19 mouse cellular contexts compared by ENCODE assay signal in the genomic region with DNA sequence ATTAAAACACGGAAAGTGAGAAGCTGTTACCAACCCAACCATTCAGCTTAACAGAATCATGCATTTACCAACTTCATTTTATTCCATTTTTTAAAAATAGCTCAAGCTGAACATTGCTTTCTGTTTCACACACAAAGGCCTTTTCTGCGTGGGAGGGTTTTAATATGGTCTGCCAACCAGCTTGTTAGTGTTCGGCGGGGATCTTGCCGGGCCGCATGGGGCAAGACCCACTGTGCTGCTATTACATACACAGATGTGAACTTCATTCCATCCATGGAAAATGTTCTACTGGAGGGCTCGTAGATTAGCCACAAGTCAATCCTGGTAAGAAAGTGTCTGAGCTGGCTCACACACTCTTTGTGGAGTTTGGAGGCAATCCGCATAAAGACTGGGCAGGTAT.
DNase-seq lines count a peak whose midpoint lies in the region; ATAC-seq lines count a peak whose summit lies in the region.
"Had no signal": no experiment of that assay in that cellular context is flagged by ENCODE, and none has a peak within 500 bp of the region (broad histone marks: within the 10 kb centered on the region; RNA-seq: fewer than 3 reads in every experiment).

No protein-coding gene starts in this region.

- H3K4me1 ChIP-seq in embryonic facial prominence, embryonic 12.5 days = no peaks in the 10 kb centered on the region
- H3K4me1 ChIP-seq in embryonic facial prominence, embryonic 10.5 days = peaks cover 8% of the 10 kb centered on the region; the same call in 1 of the 2 replicates
- no peaks in the 10 kb centered on the region for H3K4me1 ChIP-seq in heart, embryonic 12.5 days (replicated peaks)
- 0 out of 2 replicates have a peak, but pooled peaks cover 5% of the 10 kb centered on the region for H3K4me1 ChIP-seq in embryonic facial prominence, embryonic 14.5 days (ENCODE audit: control insufficient read depth, insufficient read depth, low read length)
- H3K4me1 ChIP-seq: forebrain, embryonic 15.5 days; heart, embryonic 10.5 days; heart, embryonic 15.5 days; hindbrain, embryonic 13.5 days had no signal

- no peak for DNase-seq in embryonic facial prominence, embryonic 10.5 days (ENCODE audit: low spot score)
- DNase-seq in heart, adult 11 months = peak; percentile 77
- no peak for DNase-seq in embryonic facial prominence, embryonic 14.5 days (ENCODE audit: low spot score)
- DNase-seq in telencephalon, adult 2 months (ENCODE audit: low read depth, low spot score) = peak; percentile 2
- DNase-seq: adrenal gland, postnatal 25 days; B cell, adult 2 months; cerebellum, adult 2 months; cerebellum, postnatal 10 days; gastrocnemius, postnatal 36 days had no signal

- no peaks in the 10 kb centered on the region for H3K27me3 ChIP-seq in embryonic facial prominence, embryonic 12.5 days
- H3K27me3 ChIP-seq in embryonic facial prominence, embryonic 10.5 days (replicated peaks; ENCODE audit: low read depth, poor library complexity, severe bottlenecking) = no peaks in the 10 kb centered on the region
- H3K27me3 ChIP-seq in heart, embryonic 12.5 days (replicated peaks) = no peaks in the 10 kb centered on the region
- H3K27me3 ChIP-seq in embryonic facial prominence, embryonic 14.5 days (replicated peaks; ENCODE audit: control insufficient read depth, insufficient read depth, low read length) = no peaks in the 10 kb centered on the region
- H3K27me3 ChIP-seq: forebrain, embryonic 15.5 days; heart, embryonic 15.5 days; hindbrain, embryonic 13.5 days had no signal

- WGBS in embryonic facial prominence, embryonic 12.5 days = 86% methylated on average over 8 of the region's 8 CpGs
- WGBS in embryonic facial prominence, embryonic 10.5 days = 90% methylated on average over 8 of the region's 8 CpGs
- 84% methylated on average over 8 of the region's 8 CpGs for WGBS in heart, embryonic 12.5 days
- WGBS in embryonic facial prominence, embryonic 14.5 days = 71% methylated on average over 8 of the region's 8 CpGs

- H3K9me3 ChIP-seq in embryonic facial prominence, embryonic 12.5 days = no peaks in the 10 kb centered on the region
- no peaks in the 10 kb centered on the region for H3K9me3 ChIP-seq in embryonic facial prominence, embryonic 10.5 days
- H3K9me3 ChIP-seq in heart, embryonic 12.5 days (replicated peaks) = no peaks in the 10 kb centered on the region; the same call in 1 of the 2 replicates
- H3K9me3 ChIP-seq in embryonic facial prominence, embryonic 14.5 days (ENCODE audit: control insufficient read depth, low read length) = no peaks in the 10 kb centered on the region
- H3K9me3 ChIP-seq: forebrain, embryonic 15.5 days; heart, embryonic 10.5 days; heart, embryonic 15.5 days; hindbrain, embryonic 13.5 days had no signal

- no peak overlapping the region for H3K4me3 ChIP-seq in embryonic facial prominence, embryonic 12.5 days
- H3K4me3 ChIP-seq in embryonic facial prominence, embryonic 10.5 days = no peak overlapping the region
- no peak overlapping the region for H3K4me3 ChIP-seq in heart, embryonic 12.5 days
- no peak overlapping the region for H3K4me3 ChIP-seq in embryonic facial prominence, embryonic 14.5 days (ENCODE audit: low read depth, low read length)
- H3K4me3 ChIP-seq: forebrain, embryonic 15.5 days; heart, embryonic 10.5 days; heart, embryonic 15.5 days; hindbrain, embryonic 13.5 days had no signal

- H3K9ac ChIP-seq in embryonic facial prominence, embryonic 12.5 days = no peak overlapping the region
- no peak overlapping the region for H3K9ac ChIP-seq in heart, embryonic 12.5 days
- H3K9ac ChIP-seq in embryonic facial prominence, embryonic 14.5 days (ENCODE audit: low read depth, low read length) = no peak overlapping the region
- H3K9ac ChIP-seq: forebrain, embryonic 15.5 days; heart, embryonic 15.5 days; hindbrain, embryonic 13.5 days had no signal

- H3K27ac ChIP-seq in embryonic facial prominence, embryonic 12.5 days = peak overlapping the region; percentile 41; the same call in 1 of the 2 replicates
- no peak overlapping the region for H3K27ac ChIP-seq in embryonic facial prominence, embryonic 10.5 days (replicated peaks)
- no peak overlapping the region for H3K27ac ChIP-seq in heart, embryonic 12.5 days (ENCODE audit: poor library complexity, severe bottlenecking)
- H3K27ac ChIP-seq in embryonic facial prominence, embryonic 14.5 days (replicated peaks; ENCODE audit: low read depth, low read length) = peak overlapping the region; percentile 8; the same call in 1 of the 2 replicates
- H3K27ac ChIP-seq: forebrain, embryonic 15.5 days; heart, embryonic 10.5 days; heart, embryonic 15.5 days; hindbrain, embryonic 13.5 days; hindbrain, postnatal 0 days had no signal

- H3K4me2 ChIP-seq in embryonic facial prominence, embryonic 12.5 days (replicated peaks) = no peak overlapping the region
- no peak overlapping the region for H3K4me2 ChIP-seq in heart, embryonic 12.5 days
- H3K4me2 ChIP-seq in embryonic facial prominence, embryonic 14.5 days (ENCODE audit: low read depth, low read length) = no peak overlapping the region
- H3K4me2 ChIP-seq: forebrain, embryonic 15.5 days; heart, embryonic 15.5 days; hindbrain, embryonic 13.5 days had no signal

- H3K36me3 ChIP-seq in embryonic facial prominence, embryonic 12.5 days = no peaks in the 10 kb centered on the region
- H3K36me3 ChIP-seq in embryonic facial prominence, embryonic 10.5 days (replicated peaks) = no peaks in the 10 kb centered on the region
- no peaks in the 10 kb centered on the region for H3K36me3 ChIP-seq in heart, embryonic 12.5 days
- no peaks in the 10 kb centered on the region for H3K36me3 ChIP-seq in embryonic facial prominence, embryonic 14.5 days (ENCODE audit: control insufficient read depth, insufficient read depth, low read length)
- H3K36me3 ChIP-seq: forebrain, embryonic 15.5 days; G1E; heart, embryonic 10.5 days; heart, embryonic 15.5 days; hindbrain, embryonic 13.5 days had no signal

- no peak for ATAC-seq in embryonic facial prominence, embryonic 12.5 days (ENCODE audit: insufficient number of reproducible peaks, insufficient read depth, low FRiP score, low TSS enrichment)
- ATAC-seq in heart, embryonic 12.5 days (ENCODE audit: insufficient number of reproducible peaks, low FRiP score) = no peak
- no peak for ATAC-seq in embryonic facial prominence, embryonic 14.5 days (ENCODE audit: low read depth)
- no peak for ATAC-seq in megakaryocyte-erythroid progenitor cell, adult 5-6 weeks (replicated peaks; ENCODE audit: low FRiP score, low TSS enrichment, poor library complexity, severe bottlenecking)
- ATAC-seq: CD4-positive, CD25-positive, alpha-beta regulatory T cell, adult 4 months; forebrain, embryonic 15.5 days; hindbrain, postnatal 0 days had no signal

Comparison
In these comparisons a context has a peak if more than half of its experiments do, and no peak if none do; other contexts are left out.
1. H3K27ac ChIP-seq: peak in embryonic facial prominence, embryonic 12.5 days (single experiment) and embryonic facial prominence, embryonic 14.5 days (single experiment); none in embryonic facial prominence, embryonic 10.5 days (single experiment) and heart, embryonic 12.5 days (single experiment).
2. DNase-seq: peak in heart, adult 11 months (single experiment) and telencephalon, adult 2 months (single experiment); none in embryonic facial prominence, embryonic 10.5 days (single experiment) and embryonic facial prominence, embryonic 14.5 days (single experiment).